Mouse (Mus musculus): ENCODE results near the gene Uba2.

DNA sequence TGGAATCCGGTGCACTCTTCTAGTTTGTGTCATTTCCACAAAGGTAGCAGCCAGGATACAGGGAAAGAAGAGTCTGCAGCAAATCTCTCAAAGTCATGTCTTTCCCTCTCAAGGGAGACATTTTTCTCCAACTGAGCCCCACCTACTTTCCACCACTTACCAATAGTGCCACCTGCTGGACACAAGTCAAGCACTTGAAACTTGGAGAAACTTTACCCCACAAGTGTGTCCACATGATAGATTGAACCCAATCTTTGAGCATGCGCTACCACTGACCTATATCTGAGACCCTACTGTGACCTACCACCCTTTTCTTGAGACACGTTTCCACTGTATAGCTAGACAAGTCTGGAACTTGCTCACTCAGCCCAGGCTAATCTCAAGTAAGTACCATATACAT lies 28.9 kb upstream of the Uba2 start:
- TF ChIP-seq TAL1 (IDR thresholded peaks at IDR 0.05; ENCODE audit: low read length): no peak
- no peak for TF ChIP-seq GATA1 (IDR thresholded peaks at IDR 0.05; ENCODE audit: low read length)

Data from erythroblast, embryonic 14.5 days (primary cell).